ENCODE assay signal across 18 mouse cellular contexts in the genomic region with DNA sequence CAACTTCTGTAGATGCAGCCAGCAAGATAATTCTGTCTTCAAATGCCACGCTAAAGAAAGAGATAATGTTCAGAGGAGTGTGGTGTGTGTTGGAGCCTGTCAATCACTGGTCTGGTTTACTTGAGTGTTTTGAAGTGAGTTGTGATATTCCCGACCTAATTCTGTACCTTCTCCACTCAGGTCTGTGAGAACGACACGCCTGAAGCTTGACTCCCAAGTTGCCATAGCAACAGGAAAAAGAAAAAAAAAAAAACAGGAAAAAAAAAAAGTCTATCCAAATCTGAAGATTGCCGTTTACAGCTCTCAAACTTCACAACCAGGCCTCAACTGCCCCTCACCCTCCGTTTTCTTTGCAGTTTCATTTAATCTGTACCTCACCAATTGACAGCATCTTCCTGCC. TPM values are rescaled to one million over a fixed set of nuclear protein-coding genes. Genes with fewer than 3 reads are reported as not detected.
A peak's percentile ranks its signal among the peaks of the same experiment; 100 is the strongest.
DNase-seq lines count a peak whose midpoint lies in the region; ATAC-seq and TF ChIP-seq lines count a peak whose summit lies in the region.
"Had no signal": no experiment of that assay in that cellular context is flagged by ENCODE, and none has a peak within 500 bp of the region (broad histone marks: within the 10 kb centered on the region; RNA-seq: fewer than 3 reads in every experiment).

No protein-coding gene starts in this region.

- no peaks in the 10 kb centered on the region for H3K9me3 ChIP-seq in midbrain, embryonic 14.5 days (ENCODE audit: control insufficient read depth, low read length)
- H3K9me3 ChIP-seq in midbrain, embryonic 10.5 days (replicated peaks): 0 out of 2 replicates have a peak, but pooled peaks cover 4% of the 10 kb centered on the region
- no peaks in the 10 kb centered on the region for H3K9me3 ChIP-seq in ES-E14 (ENCODE audit: control insufficient read depth, insufficient read depth, low read depth, low read length)
- H3K9me3 ChIP-seq: embryonic facial prominence, embryonic 13.5 days; forebrain, embryonic 15.5 days; intestine, embryonic 15.5 days had no signal

- in situ Hi-C loops in ES-E14 (cut with MboI; ENCODE audit: low sequenced_read_pairs in 2 of 2, unreplicated experiment in 2 of 2): no loop called here

- no peaks in the 10 kb centered on the region for H3K27me3 ChIP-seq in midbrain, embryonic 14.5 days (ENCODE audit: control insufficient read depth, insufficient read depth, low read length)
- H3K27me3 ChIP-seq in midbrain, embryonic 10.5 days (ENCODE audit: low read depth, poor library complexity, severe bottlenecking): no peaks in the 10 kb centered on the region
- H3K27me3 ChIP-seq: embryonic facial prominence, embryonic 13.5 days; forebrain, embryonic 15.5 days; heart, embryonic 12.5 days; intestine, embryonic 15.5 days had no signal

- H3K4me1 ChIP-seq in midbrain, embryonic 14.5 days (ENCODE audit: control insufficient read depth, insufficient read depth, low read length): no peaks in the 10 kb centered on the region
- no peaks in the 10 kb centered on the region for H3K4me1 ChIP-seq in midbrain, embryonic 10.5 days
- H3K4me1 ChIP-seq in ES-E14 (ENCODE audit: control insufficient read depth in 2 of 2, insufficient read depth in 2 of 2, low read length in 2 of 2, poor library complexity in 1 of 2): no peaks in the 10 kb centered on the region
- H3K4me1 ChIP-seq: embryonic facial prominence, embryonic 13.5 days; forebrain, embryonic 15.5 days; heart, embryonic 12.5 days; hindbrain, embryonic 10.5 days; intestine, embryonic 15.5 days had no signal

- no peak overlapping the region for H3K4me3 ChIP-seq in midbrain, embryonic 14.5 days (replicated peaks; ENCODE audit: low read depth, low read length)
- H3K4me3 ChIP-seq in midbrain, embryonic 10.5 days: no peak overlapping the region
- H3K4me3 ChIP-seq in ES-E14 (ENCODE audit: insufficient read depth in 1 of 2, low read depth in 1 of 2, low read length in 2 of 2, poor library complexity in 1 of 2, severe bottlenecking in 1 of 2): no peak overlapping the region
- H3K4me3 ChIP-seq: embryonic facial prominence, embryonic 13.5 days; forebrain, embryonic 15.5 days; gastrocnemius, adult 2 months; heart, embryonic 12.5 days; hindbrain, embryonic 10.5 days; intestine, embryonic 15.5 days had no signal

- DNase-seq in frontal cortex, postnatal 36 days (ENCODE audit: low spot score in 2 of 2): no peak
- DNase-seq in midbrain, embryonic 14.5 days: peak; percentile 21
- no peak for DNase-seq in midbrain, embryonic 10.5 days (ENCODE audit: low spot score)
- no peak for DNase-seq in ES-E14 (ENCODE audit: low read depth, low spot score)
- DNase-seq in layer of hippocampus, adult 8-10 months (ENCODE audit: low spot score in 2 of 2): no peak
- DNase-seq: adrenal gland, postnatal 10 days; cerebellum, adult 18-20 months; cerebellum, adult 9-11 months; cerebellum, postnatal 36 days; gastrocnemius, adult 2 months; gastrocnemius, postnatal 25 days had no signal

- no peak overlapping the region for H3K27ac ChIP-seq in midbrain, embryonic 14.5 days (replicated peaks; ENCODE audit: low read depth, low read length)
- no peak overlapping the region for H3K27ac ChIP-seq in midbrain, embryonic 10.5 days (replicated peaks)
- no peak overlapping the region for H3K27ac ChIP-seq in ES-E14 (ENCODE audit: insufficient read depth, low read depth, low read length, poor library complexity, severe bottlenecking)
- H3K27ac ChIP-seq: embryonic facial prominence, embryonic 13.5 days; forebrain, embryonic 15.5 days; gastrocnemius, adult 2 months; hindbrain, embryonic 10.5 days; intestine, embryonic 15.5 days had no signal

- H3K4me2 ChIP-seq in midbrain, embryonic 14.5 days (ENCODE audit: low read length): no peak overlapping the region
- H3K4me2 ChIP-seq: embryonic facial prominence, embryonic 13.5 days; forebrain, embryonic 15.5 days; heart, embryonic 12.5 days; intestine, embryonic 15.5 days had no signal

- 58% methylated on average over 6 of the region's 6 CpGs for WGBS in midbrain, embryonic 14.5 days
- WGBS in midbrain, embryonic 10.5 days: 78% methylated on average over 6 of the region's 6 CpGs

- H3K9ac ChIP-seq in midbrain, embryonic 14.5 days (replicated peaks; ENCODE audit: low read length): no peak overlapping the region
- H3K9ac ChIP-seq in ES-E14 (ENCODE audit: insufficient read depth, low read depth, low read length, poor library complexity, severe bottlenecking): no peak overlapping the region
- H3K9ac ChIP-seq: embryonic facial prominence, embryonic 13.5 days; forebrain, embryonic 15.5 days; heart, embryonic 12.5 days; intestine, embryonic 15.5 days had no signal

- peak; percentile 62 for ATAC-seq in frontal cortex, adult (ENCODE audit: low TSS enrichment)
- ATAC-seq in midbrain, embryonic 14.5 days (ENCODE audit: low FRiP score, low TSS enrichment): no peak
- ATAC-seq: forebrain, embryonic 15.5 days; intestine, embryonic 15.5 days had no signal

- H3K36me3 ChIP-seq in midbrain, embryonic 14.5 days (ENCODE audit: control insufficient read depth, insufficient read depth, low read length): no peaks in the 10 kb centered on the region
- H3K36me3 ChIP-seq in midbrain, embryonic 10.5 days: no peaks in the 10 kb centered on the region
- no peaks in the 10 kb centered on the region for H3K36me3 ChIP-seq in ES-E14 (ENCODE audit: control insufficient read depth, insufficient read depth, low read length, poor library complexity, severe bottlenecking)
- H3K36me3 ChIP-seq: embryonic facial prominence, embryonic 13.5 days; forebrain, embryonic 15.5 days; G1E; hindbrain, embryonic 10.5 days; intestine, embryonic 15.5 days had no signal

TF ChIP-seq in ES-E14, 5 proteins besides CTCF, POLR2A, EP300 and RAD21:
- TF ChIP-seq HCFC1 (IDR thresholded peaks at IDR 0.05; ENCODE audit: borderline replicate concordance, insufficient read depth, low read length) (no peak), ZNF384 (IDR thresholded peaks at IDR 0.05; ENCODE audit: low read depth, low read length) (peak; percentile 82), MAFK (IDR thresholded peaks at IDR 0.05; ENCODE audit: insufficient read depth, low read depth, low read length) (no peak), CHD2 (IDR thresholded peaks at IDR 0.05; ENCODE audit: low read depth, low read length) (no peak), ZC3H11A (IDR thresholded peaks at IDR 0.05; ENCODE audit: borderline replicate concordance, low read depth, low read length) (no peak)
TF ChIP-seq in ES-E14: peak in this region for 1.

RNA-seq across cellular contexts. Expression of gene Hsbp1, which starts 21.1 kb away (rescaled TPM):
- polyA plus RNA-seq in midbrain, embryonic 14.5 days (2014; fragmentation: Nextera tagmentation; extraction: Ambion mirVana): 693 and 850 TPM in 2 replicates
- polyA plus RNA-seq in midbrain, embryonic 10.5 days (2016; fragmentation: Nextera tagmentation; extraction: Ambion mirVana): 267 and 315 TPM in 2 replicates
- total RNA-seq in ES-E14 (2012; rRNA removed): 94.5 and 98.9 TPM in 2 replicates
- total RNA-seq in layer of hippocampus, adult 8-10 months (2022): 100 to 1,000 TPM; 307 to 316 (median 311) TPM
